Mouse (Mus musculus) CD4-positive, CD25-positive, alpha-beta regulatory T cell, adult 2 months (primary cell): ENCODE measurements around the gene Vmn1r20.
"Not testable (repeated sequence)": the region's sequence is repeated elsewhere in the genome, so short reads cannot be mapped to it uniquely, and the experiment has no call there.

ENCODE experiments used
- DNase-seq: peaks from one replicate; pipeline ENCODE4 v3.0.0-alpha.2; 2012; ENCODE audit warnings: low read depth, low spot score

Vmn1r20 gene

DNA sequence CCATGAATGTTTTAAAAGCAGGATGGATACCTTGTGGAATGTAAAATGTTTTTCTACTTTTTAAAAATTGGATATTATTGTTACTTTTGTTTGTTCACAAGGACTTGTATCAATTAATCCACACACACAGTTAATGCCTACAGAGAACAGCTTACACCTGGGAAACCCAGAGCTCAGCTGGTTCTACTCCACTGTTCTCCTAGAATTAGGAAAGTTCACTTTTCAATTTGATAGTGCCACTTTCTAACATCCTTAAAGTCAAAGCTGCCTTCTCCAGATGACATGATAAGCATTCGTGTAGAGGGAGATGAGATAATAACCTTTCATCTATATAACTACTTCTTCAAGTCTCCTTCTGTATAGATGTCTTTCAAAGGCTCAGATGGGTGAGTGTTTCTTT, at the start of gene Vmn1r20:
TSS of gene Vmn1r20 (plus strand) at position 301 of the 400 bp plus-strand sequence.
- no peak for DNase-seq

DNA sequence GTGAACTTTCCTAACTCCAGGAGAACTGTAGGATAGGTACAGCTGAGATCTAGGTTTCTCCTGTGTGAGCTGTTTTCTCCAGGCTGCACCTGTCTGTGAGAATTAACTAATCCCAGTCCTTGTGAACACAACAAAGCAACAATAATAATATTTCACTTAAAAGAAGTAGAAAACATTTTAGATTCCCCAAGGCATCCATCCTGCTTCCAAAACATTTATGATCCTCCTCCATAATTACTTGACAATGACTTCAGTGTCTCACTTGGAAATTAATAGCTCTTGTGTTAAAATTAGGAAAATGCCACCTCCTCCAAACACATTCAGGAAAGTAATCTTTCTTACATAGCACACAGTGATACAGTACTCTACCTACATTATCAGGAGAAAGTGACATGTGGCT, 33.0 kb upstream of the Vmn1r20 start, which contains the start of gene Vmn1r18:
TSS of gene Vmn1r18 (minus strand) at position 101 of the 400 bp plus-strand sequence.
- DNase-seq: no peak

DNA sequence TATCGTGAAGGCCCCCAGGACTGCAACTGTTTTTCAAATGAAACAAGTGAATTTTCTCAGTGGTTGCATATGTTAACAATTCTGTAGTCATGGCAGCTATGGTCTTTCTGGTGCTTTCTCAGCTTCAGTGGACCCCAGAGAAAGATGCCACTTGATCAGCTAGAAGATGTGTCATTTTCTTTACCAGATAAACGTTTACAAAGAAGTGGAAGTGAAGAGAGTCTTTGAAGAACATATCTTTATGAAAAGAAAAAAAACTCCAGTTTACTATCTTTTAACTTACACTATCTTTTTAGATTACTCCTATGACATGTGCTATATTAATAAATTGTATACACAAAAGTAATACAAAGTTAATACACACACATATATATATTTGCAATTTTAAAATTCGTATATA, 25.2 kb upstream of the Vmn1r20 start, which contains the start of gene Vmn1r19:
TSS of gene Vmn1r19 (plus strand) at position 301 of the 400 bp plus-strand sequence.
- not testable (repeated sequence) for DNase-seq

DNA sequence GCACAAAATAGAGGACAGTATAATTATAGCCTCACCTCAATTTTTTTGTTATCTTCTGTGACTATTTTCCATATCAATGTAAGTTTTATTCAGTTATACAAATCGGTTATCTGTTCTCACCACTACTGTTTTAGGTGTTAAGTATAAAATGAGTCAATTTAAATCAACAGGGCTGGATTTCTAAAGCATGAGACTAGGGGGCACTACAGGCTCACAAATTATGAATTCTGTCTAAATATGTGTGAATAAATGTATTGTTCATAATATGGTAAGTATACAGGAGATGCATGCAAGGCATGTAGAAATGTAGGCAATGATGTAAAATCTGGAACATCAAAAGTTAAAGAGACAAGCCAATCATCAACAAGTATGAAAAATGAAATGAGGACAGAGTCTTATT, 2.5 kb downstream of the Vmn1r20 start:
- DNase-seq: peak; percentile 28

DNA sequence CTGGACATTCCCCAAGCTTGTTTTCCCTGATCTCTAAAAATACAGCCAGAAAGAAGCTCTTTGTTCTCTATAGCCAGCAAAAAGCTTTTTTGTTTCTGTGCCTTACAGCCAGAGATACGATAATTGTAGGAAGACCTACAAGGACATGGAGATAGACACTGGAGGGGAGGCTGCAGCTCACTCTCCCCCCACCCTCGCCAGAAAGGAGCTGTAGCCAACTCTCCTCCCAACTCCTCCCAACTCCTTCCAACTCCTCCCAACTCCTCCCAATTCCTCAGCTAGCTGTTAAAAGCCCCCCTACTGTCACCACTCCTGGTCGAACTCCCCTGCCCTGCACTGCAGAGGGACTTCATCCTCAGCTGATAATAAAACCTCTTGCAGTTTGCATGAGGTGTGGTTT, 39.4 kb downstream of the Vmn1r20 start:
- not testable (repeated sequence) for DNase-seq
